Mouse (Mus musculus): Measurements from ENCODE around the gene Lcor.

DNA sequence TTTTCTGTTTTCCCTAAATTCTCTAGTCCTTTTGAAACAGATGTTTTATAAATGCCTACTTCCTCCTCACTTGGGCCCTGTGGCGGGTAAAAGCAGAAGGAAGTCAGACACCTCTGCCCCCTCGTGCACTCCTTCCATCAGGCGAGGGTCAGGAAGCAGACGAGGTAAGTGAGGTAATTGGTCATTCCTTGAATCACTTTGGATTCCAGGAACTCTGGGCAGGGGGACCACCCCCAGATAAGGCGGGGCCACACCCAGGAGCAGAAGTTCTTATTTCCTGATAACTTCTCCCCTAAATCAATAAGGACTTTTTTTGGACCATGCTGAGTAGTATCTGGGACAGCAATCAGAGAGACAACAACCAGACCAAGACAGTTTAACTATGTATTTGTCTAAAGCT, 36.7 kb upstream of the Lcor start:
- TF ChIP-seq CTCF (IDR thresholded peaks at IDR 0.05; ENCODE audit: low read depth, low read length) (no peak), POLR2A (IDR thresholded peaks at IDR 0.05; ENCODE audit: insufficient read depth, low read length) (no peak)

Data from ES-Bruce4 (cell line).